Mouse (Mus musculus): ENCODE data around the gene Cnot3.

- TF ChIP-seq CTCF (IDR thresholded peaks at IDR 0.05; ENCODE audit: low read depth) (no peak), EP300 (optimal IDR thresholded peaks at IDR 0.05) (no peak)
These were observed 37.7 kb upstream of the Cnot3 start for GRCm38 (mm10) chr7:3607391-3607790.
